16 mouse cellular contexts compared by ENCODE assay signal in the genomic region with DNA sequence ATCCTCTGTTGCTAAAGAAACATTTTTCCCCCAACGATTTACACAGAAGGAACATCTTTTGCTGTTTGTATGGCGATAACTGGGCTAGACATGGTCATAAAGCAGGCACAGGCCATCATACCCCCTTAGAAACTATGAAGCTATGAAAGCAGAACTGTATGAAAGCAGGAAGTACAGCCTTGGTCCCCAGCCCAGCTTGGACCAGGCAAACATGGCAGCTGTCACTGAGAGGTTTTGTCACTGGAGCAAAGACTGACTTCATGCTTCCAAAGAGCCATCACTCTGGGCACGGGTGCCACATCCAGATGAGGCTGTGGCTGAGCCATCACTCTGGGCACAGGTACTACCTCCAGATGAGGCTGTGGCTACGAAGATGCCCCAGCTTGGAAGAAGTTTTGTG.
DNase-seq lines count a peak whose midpoint lies in the region; TF ChIP-seq lines count a peak whose summit lies in the region.
"Had no signal": no experiment of that assay in that cellular context is flagged by ENCODE, and none has a peak within 500 bp of the region (broad histone marks: within the 10 kb centered on the region; RNA-seq: fewer than 3 reads in every experiment).

No protein-coding gene starts in this region.

- TF ChIP-seq CTCF in heart, adult 2 months (IDR thresholded peaks at IDR 0.05) = no peak

- H3K9me3 ChIP-seq in heart, embryonic 10.5 days = no peaks in the 10 kb centered on the region
- H3K9me3 ChIP-seq: embryonic facial prominence, embryonic 15.5 days; forebrain, embryonic 10.5 days had no signal

- no peaks in the 10 kb centered on the region for H3K36me3 ChIP-seq in heart, embryonic 10.5 days
- no peaks in the 10 kb centered on the region for H3K36me3 ChIP-seq in heart, adult 2 months (ENCODE audit: control insufficient read depth, insufficient read depth, low read length)
- H3K36me3 ChIP-seq: embryonic facial prominence, embryonic 13.5 days; embryonic facial prominence, embryonic 15.5 days; forebrain, embryonic 10.5 days; forebrain, embryonic 12.5 days had no signal

- DNase-seq in cerebellum, postnatal 14 days = peak; percentile 27 to 30
- DNase-seq in cerebellum, adult 9-11 months = no peak
- peak; percentile 2 for DNase-seq in heart, embryonic 10.5 days (ENCODE audit: low spot score)
- DNase-seq in heart, adult 2 months = no peak
- DNase-seq: adrenal gland, adult 2 months; adrenal gland, postnatal 10 days; adrenal gland, postnatal 25 days; cerebellum, adult 11 months; cerebellum, adult 9-10 months; cerebellum, postnatal 36 days; embryo, embryonic 11 days had no signal

- no peak for TF ChIP-seq POLR2A in heart, adult 2 months (IDR thresholded peaks at IDR 0.05; ENCODE audit: insufficient read depth, low read depth, low read length)

- H3K4me1 ChIP-seq in heart, embryonic 10.5 days = no peaks in the 10 kb centered on the region
- H3K4me1 ChIP-seq in heart, adult 2 months (ENCODE audit: control insufficient read depth, insufficient read depth, low read length) = no peaks in the 10 kb centered on the region
- H3K4me1 ChIP-seq: embryonic facial prominence, embryonic 13.5 days; embryonic facial prominence, embryonic 15.5 days; forebrain, embryonic 10.5 days had no signal

- intact Hi-C loops in heart, adult 2 months (cut with DNase I) = no loop called here

- H3K27me3 ChIP-seq in heart, embryonic 10.5 days (ENCODE audit: insufficient read depth, poor library complexity, severe bottlenecking) = no peaks in the 10 kb centered on the region
- no peaks in the 10 kb centered on the region for H3K27me3 ChIP-seq in heart, adult 2 months (ENCODE audit: control insufficient read depth, insufficient read depth, low read length)
- H3K27me3 ChIP-seq: embryonic facial prominence, embryonic 13.5 days; forebrain, embryonic 12.5 days had no signal

- H3K9ac ChIP-seq in heart, adult 2 months (ENCODE audit: low read depth, low read length) = no peak overlapping the region
- H3K9ac ChIP-seq: embryonic facial prominence, embryonic 13.5 days; embryonic facial prominence, embryonic 15.5 days; forebrain, embryonic 12.5 days had no signal

- H3K79me2 ChIP-seq in heart, adult 2 months (replicated peaks; ENCODE audit: control insufficient read depth, insufficient read depth, low read length) = no peaks in the 10 kb centered on the region

- no peak for TF ChIP-seq EP300 in heart, adult 2 months (IDR thresholded peaks at IDR 0.05; ENCODE audit: insufficient read depth, low read depth, low read length)

- no peak overlapping the region for H3K27ac ChIP-seq in heart, embryonic 10.5 days
- H3K27ac ChIP-seq in heart, adult 2 months = no peak overlapping the region
- H3K27ac ChIP-seq: embryonic facial prominence, embryonic 13.5 days; embryonic facial prominence, embryonic 15.5 days; forebrain, embryonic 10.5 days; forebrain, embryonic 12.5 days had no signal

- WGBS in heart, embryonic 10.5 days = 73% methylated on average over 4 of the region's 4 CpGs
- WGBS in heart, adult 2 months = 78% methylated on average over 4 of the region's 4 CpGs

- H3K4me3 ChIP-seq in heart, embryonic 10.5 days = no peak overlapping the region
- H3K4me3 ChIP-seq in heart, adult 2 months = no peak overlapping the region
- H3K4me3 ChIP-seq: embryonic facial prominence, embryonic 13.5 days; embryonic facial prominence, embryonic 15.5 days; erythroblast, embryonic 14.5 days; forebrain, embryonic 10.5 days; forebrain, embryonic 12.5 days had no signal

Comparison
In these comparisons a context has a peak if more than half of its experiments do, and no peak if none do; other contexts are left out.
1. DNase-seq: peak in cerebellum, postnatal 14 days (2 of 2) and heart, embryonic 10.5 days (single experiment); none in cerebellum, adult 9-11 months (single experiment) and heart, adult 2 months (0 of 2).